Mouse (Mus musculus) right cerebral cortex, adult 2 months (tissue): ENCODE results near the gene Mpp4.

Experiments used
- DNase-seq, 2 experiments: peaks; one replicate each; pipeline ENCODE4 v3.0.0; 2021 to 2022; ENCODE audit warnings: low spot score in 2 of 2

Mpp4 gene

GRCm38 (mm10) chr1:59163030-59163461, at the start of gene Mpp4:
Gene Mpp4 (minus strand): TSS chr1:59163389.
- DNase-seq: peak; percentile 82 to 88

DNA sequence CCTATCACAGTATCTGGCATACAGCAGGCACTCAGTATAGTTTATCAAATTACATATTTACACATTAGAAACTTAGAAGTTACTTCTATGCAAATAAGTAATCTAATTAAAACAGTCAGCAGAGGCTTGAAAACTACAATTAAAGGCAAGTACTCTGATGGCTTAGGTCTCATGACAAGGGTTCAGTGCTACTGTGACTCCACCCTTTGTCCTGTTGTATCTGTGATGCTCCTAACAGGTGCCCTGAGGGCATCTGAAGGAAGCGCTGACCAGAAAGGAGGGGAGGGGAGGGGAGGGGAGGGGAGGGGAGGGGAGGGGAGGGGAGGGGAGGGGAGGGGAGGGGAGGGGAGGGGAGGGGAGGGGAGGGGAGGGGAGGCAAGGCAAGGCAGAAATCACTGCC, 49.8 kb upstream of the Mpp4 start:
- no peak for DNase-seq

DNA sequence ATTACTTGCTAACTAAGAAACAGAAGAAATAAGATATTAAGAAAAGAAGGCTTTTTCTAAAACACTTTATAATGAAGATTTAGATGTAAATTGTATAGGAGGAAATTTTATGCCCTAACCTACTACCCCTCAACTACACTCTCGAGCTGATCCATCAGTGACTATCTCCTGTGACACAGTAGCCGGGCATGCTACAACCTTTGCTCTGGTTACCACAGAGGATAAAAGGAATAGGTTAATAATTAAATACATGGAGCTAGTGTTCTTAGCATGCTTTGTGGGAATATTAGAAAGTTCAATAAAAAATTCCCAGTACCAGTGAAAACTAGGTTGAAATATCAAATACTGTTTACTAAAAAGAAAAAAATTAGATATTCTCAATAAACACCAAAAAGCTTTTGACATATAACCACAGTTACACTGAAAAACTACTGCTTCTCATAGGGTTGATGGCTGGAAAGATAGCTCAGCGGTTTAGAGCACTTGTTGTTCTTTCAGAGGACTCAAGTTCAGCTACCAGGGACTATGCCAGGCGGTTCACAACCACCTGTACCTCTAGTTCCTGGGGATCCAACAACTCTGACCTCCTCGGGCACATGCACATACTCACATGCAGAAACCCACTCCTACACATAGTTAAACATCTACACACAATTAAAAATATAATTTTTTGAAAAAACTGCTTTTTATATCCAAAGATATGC, 49.0 kb upstream of the Mpp4 start:
- no peak for DNase-seq

DNA sequence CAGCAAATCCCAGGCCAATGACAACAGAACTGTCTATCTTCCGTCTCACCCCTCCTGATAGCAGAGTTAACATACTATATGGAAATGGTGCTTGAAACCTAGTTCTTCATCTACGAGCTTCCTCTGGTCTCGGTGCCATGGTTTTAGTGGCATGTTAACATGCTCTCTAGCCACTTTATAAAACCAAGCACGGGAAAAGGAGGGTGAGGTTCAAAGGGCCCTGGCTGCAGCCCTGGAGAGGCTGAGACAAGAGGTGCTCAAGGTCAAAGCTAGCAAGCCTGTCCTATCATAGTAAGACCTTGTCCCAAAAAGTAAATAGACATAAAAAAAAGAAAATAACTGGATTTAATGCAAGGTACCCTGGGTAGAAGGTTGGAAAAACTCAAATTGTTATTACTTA, 48.5 kb upstream of the Mpp4 start:
- no peak for DNase-seq

- no peak for DNase-seq
Measured at GRCm38 (mm10) chr1:59208331-59208730, 45.1 kb upstream of the Mpp4 start.

GRCm38 (mm10) chr1:59204489-59204888, 41.3 kb upstream of the Mpp4 start:
- DNase-seq: no peak

DNA sequence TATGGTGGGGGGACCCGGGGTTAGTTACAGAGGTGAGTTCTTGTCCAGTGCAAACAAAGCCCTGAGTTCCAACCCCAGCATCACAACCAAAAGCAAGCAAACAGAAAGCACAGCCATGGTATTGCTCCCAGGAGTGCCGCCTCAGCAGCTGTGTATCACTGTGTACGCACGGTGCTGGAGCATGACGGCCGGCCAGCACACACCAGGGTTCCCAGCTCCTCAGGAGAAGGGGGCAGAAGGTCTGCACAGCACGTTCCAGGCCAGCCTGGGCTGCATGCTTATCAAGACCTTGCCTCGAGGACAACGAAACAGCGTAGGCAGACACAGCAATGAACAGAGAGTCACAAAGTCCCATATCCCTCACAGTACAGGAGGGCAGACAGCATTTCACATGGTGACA, 39.2 kb upstream of the Mpp4 start:
- no peak for DNase-seq

DNA sequence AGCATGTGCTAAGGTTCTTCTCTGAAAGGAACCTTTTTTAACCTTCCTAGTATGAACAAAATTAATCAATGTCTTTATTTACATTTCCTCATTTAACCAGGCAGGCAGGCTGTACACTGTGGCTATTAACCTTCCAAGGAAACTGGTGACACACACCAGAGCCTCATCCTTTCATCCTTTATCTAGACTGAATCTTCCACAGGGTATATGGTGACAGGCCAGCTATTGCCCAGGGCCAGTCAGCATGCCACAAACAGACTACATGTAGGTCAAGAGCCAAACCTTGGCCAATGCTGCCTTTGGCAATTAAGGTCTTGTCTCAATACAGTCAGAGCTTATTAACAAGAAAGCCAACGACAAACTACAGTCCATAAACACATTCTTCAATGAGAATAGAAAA, 38.4 kb upstream of the Mpp4 start:
- no peak for DNase-seq

GRCm38 (mm10) chr1:59200960-59201359, 37.8 kb upstream of the Mpp4 start:
- no peak for DNase-seq

GRCm38 (mm10) chr1:59194979-59195378, 31.8 kb upstream of the Mpp4 start:
- DNase-seq: no peak

DNA sequence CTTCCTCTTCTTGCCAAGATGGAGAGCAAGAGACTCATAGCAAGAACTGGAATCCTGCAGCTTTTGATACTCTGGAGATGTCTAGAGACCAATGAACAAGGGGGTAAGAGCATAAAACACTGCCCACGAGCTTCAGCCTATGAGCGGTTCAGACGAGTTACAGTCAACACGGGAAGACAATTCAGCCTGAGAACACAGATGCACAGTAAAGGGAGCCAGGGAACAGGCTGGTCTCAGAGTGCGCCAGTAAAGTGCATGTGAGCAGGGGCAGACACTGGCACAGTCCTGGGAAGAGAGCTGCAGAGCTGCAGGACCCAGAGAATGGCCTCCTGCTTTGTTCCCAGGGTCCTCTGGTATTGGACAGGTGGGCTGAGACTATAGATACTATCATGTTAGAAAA, 24.6 kb upstream of the Mpp4 start:
- no peak for DNase-seq

DNA sequence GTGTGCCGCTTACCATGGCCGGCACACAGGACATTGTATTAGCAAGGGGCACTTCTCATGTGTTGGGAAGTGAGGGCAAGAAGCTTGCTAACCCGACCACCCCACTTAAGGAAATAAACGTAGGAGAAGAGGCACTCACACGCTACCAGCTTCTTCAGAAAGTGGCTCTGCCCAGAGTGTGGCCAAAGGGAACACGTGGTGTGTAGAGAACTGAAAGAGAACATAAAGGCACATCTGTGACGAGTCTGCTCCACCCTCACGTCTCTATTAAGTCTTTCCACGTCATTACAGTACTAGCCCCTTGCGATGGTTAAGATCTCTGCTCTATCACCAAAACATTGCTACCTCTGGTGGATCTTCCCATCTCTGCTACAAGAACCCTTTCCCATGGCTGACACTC, 23.1 kb upstream of the Mpp4 start:
- no peak for DNase-seq

DNA sequence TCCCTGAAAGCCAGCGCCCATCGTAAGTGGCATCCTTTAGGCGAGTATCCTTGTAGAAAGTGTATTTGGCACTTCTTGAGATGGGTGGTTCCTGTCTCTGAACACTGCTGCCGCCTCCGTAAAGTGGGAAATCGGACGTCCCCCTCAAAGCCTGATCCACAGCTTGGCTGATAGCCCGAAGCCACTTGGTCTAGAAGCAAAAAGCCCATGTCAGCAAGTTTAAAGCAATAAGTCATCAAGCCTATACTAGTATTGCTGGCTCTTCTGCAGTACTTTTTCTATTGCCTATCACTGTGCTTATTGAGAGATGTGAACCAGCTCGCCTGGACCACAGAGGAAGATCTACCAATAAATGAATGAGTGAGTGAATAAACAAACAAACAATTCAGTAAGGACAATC, 22.2 kb upstream of the Mpp4 start:
- DNase-seq: no peak

GRCm38 (mm10) chr1:59183045-59183444, 19.9 kb upstream of the Mpp4 start:
- DNase-seq: no peak

GRCm38 (mm10) chr1:59182373-59182772, 19.2 kb upstream of the Mpp4 start:
- no peak for DNase-seq

DNA sequence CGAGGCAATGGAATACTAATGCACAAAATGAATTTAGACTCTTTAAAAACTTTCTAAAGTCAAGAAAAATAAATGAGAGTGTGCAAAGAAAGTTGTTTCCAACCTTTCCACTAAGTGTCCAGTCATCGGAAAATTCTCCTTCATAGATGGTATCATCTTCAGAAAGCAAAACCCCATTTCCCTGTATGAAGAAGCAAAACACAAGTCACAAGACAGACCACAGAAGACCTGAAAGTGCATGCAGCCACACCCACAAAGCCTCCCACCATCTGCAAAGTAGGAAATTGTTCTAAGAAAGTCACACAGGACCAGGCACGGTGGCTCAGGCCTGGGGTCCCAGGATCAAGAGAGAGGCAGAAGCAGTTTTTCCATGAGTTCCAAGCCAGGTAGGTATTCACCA, 16.8 kb upstream of the Mpp4 start:
- no peak for DNase-seq

- no peak for DNase-seq
Measured at GRCm38 (mm10) chr1:59178401-59178800, 15.2 kb upstream of the Mpp4 start.

- no peak for DNase-seq
Measured at GRCm38 (mm10) chr1:59174514-59175373, 11.6 kb upstream of the Mpp4 start.

- no peak for DNase-seq
Measured at GRCm38 (mm10) chr1:59173023-59173422, 9.8 kb upstream of the Mpp4 start.

GRCm38 (mm10) chr1:59171875-59172274, 8.7 kb upstream of the Mpp4 start:
- DNase-seq: no peak

DNA sequence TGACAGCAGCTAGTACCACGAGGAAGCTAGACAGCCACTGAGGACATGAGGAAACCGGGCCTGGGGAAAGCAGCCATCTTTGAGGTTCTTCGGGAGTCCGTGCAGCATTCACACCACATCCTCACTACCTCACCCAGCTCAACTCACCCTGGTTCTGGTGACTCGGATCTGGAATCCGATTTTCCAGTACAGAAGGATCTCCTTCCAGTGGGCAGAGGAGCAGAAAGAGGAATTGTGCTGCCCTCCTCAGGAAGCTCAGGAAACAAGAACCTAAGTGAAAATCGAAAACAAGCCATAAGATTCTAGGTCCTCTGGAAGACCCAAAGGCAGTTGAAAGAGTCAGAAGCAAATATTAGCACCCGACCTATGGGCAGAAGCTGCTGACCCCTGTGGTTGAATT, 7.1 kb upstream of the Mpp4 start:
- no peak for DNase-seq

- no peak for DNase-seq
Measured at GRCm38 (mm10) chr1:59169586-59169985, 6.4 kb upstream of the Mpp4 start.

- DNase-seq: no peak
Measured at GRCm38 (mm10) chr1:59168556-59168955, 5.4 kb upstream of the Mpp4 start.
